Mouse (Mus musculus) lung, postnatal 0 days (tissue): ENCODE results near the gene Flot1.

Experiments used
- CTCF ChIP-seq: IDR thresholded peaks from 2 replicates; pipeline ENCODE4 v1.5.1; 2016; ENCODE audit warnings: antibody characterized with exemption, mild to moderate bottlenecking
- EP300 ChIP-seq: IDR thresholded peaks from 2 replicates; pipeline ENCODE4 v1.6.1; 2016; ENCODE audit warnings: antibody characterized with exemption, mild to moderate bottlenecking, control low read depth

- no peak for TF ChIP-seq CTCF
- no peak for TF ChIP-seq EP300
Measured at GRCm38 (mm10) chr17:35813653-35814052, 9.4 kb upstream of the Flot1 start.
